Mouse (Mus musculus): ENCODE measurements at regions not wholly inside any gene's neighbourhood (a gene's known extent, or its start where the extent isn't known, plus 50 kb on each side); places are given as distances from the start of the nearest gene placed in this dataset.
A peak's percentile ranks its signal among the peaks of the same experiment; 100 is the strongest.

- no peak for DNase-seq
Measured at GRCm38 (mm10) chr16:49573171-49573517, 125.9 kb upstream of the Ift57 start.

- no peak for DNase-seq
Measured at GRCm38 (mm10) chr16:49578976-49579375, 120.1 kb upstream of the Ift57 start.

DNA sequence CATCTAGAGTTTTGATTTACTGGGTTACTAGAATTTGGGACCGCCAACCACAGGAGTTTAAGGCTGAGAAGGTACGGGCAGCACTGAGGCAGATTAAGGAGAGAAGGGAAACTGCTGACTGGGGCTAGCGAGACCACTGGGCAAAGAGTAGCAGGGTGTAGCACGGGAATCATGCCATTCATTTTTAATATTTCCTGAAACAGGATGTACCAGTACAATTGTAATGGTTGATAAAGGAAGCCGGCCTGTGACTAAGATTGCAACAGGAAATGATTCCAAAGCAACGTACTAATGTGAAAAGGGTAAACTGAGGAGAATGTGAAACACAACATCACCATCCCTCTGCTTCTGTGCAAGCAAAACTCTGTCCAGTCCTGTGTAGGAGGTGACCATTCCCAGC, 118.3 kb upstream of the Ift57 start:
- peak; percentile 3 to 15 for DNase-seq

GRCm38 (mm10) chr16:49606500-49606899, 92.5 kb upstream of the Ift57 start:
- no peak for DNase-seq

- DNase-seq, result no peak
Measured at GRCm38 (mm10) chr16:49614801-49615200, 84.2 kb upstream of the Ift57 start.

DNA sequence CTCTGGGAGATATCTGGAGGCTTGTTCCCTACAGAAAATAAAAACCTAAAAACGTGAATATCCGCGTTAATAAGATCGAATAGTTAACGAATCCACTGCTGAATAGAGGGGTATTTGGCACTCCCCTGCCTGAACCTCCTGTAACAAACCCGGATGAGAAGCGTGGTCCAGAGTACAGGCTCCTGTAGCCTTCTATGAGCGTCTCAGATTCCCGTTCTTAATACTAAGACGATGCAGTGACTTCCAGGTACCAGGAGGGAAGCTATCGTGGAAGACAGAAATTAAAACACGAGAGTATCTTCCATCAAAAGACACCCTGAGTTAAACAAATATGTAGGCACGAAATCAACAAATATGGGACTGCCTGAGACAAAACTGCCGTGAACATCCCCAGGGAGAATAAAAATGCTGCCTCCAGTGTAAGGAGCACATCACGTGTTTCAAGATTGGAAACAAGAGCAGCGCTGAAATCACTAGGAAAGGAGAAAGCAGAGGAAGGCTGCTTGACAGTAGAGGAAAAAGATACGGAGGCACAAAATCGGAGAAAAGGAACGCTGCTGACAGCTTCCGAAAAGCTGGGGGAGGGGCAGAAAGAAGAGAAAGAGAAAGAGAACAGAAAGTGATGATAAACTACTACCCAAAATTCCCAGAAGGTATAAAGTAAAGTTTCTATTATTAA, 83.6 kb upstream of the Ift57 start:
- DNase-seq, result peak; percentile 9 to 30

- DNase-seq, result peak; percentile 23 to 26
Measured at GRCm38 (mm10) chr16:49616263-49616872, 82.7 kb upstream of the Ift57 start.

DNA sequence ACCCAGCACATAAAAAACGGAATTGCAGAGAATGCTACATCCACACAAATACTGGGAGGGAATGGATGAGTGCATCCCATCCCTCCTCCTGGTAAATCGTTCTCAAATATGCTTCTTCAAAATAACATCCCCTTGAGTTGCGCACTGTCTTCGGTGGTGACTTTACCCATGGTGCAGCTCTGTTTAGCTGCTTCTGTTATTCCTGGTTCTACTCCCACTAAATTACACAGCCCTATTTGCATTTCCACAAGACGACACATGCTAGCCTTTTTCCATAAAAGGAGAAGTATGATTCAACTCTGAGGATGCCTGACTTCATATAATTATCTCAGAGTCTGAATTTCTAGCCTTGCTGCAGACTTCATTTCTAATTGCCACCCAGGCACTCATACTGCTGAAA, 65.5 kb upstream of the Ift57 start:
- no peak for DNase-seq

DNA sequence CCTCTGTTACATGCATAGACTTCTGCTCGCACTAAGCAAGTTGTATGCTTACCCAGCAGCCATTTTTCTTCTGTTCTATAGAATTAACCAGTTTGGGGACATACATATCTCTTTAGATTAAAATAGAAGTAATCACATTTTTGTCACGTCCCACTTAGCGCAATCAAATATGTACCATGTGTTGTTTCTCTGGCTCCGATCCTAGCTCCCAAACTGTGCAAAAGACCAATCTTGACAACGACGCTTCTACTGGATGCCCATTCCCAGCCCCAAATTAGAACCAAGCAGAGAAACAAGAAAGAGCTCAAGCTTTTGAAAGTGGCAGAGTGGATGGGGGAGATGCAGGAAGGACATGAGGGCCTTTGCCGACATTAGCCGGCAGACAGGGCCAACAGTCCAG, 63.5 kb upstream of the Ift57 start:
- DNase-seq, result no peak

DNA sequence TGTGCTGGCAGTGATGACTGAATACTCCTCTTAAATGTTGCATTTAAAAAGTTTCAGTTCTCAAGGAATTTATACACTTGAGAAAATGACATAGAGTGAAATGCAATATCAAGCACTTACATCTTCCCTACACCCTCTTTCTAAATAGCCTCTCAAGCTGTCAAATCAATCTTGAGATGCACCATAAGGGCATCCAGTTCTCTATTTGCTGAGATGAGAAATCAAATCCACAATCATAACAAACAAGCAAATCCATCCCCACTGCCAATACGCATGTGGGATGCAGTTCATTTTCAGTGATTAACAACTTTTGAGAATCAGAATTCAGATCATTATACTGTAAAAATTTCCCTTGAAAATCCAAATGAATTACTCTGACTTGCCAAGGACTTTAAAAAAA, 62.6 kb upstream of the Ift57 start:
- DNase-seq, result no peak

- no peak for DNase-seq
Measured at GRCm38 (mm10) chr16:49642696-49643095, 56.3 kb upstream of the Ift57 start.

- no peak for DNase-seq
Measured at GRCm38 (mm10) chr16:49644416-49644815, 54.6 kb upstream of the Ift57 start.

DNA sequence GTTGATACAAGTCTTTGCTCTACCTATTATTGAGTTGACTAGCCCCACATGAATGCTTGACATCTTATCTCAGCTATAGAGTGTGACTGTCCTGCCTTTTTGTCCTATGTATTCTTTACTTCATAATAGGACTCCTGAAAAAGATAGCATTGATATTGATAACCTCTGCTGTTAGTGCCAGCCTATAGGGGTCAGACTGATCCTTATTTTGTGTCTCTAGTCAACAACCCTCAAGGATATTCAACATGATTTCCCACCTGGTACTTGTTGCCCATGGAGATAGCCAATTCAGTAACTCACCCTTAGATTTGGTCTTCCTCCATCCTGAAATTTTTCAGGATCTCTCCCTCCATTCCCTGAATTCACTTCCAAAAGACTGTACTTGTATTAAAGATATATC, 52.6 kb upstream of the Ift57 start:
- DNase-seq, result no peak
